Mouse (Mus musculus) CH12.LX (cell line): ENCODE data around the gene Amy2a3. TPM values are rescaled to one million over a fixed set of nuclear protein-coding genes. Genes with fewer than 3 reads are reported as not detected.
"Not testable (repeated sequence)": the region's sequence is repeated elsewhere in the genome, so short reads cannot be mapped to it uniquely, and the experiment has no call there.

ENCODE experiments used
- DNase-seq: peaks from one replicate; pipeline ENCODE4 v3.0.0-alpha.2; 2013; ENCODE audit errors: extremely low read depth
- H3K27ac ChIP-seq: 2 replicates; pipeline ENCODE4 v1.5.1; 2012; ENCODE audit warnings: low read depth, mild to moderate bottlenecking, control low read depth, moderate library complexity; ENCODE audit not compliant: insufficient read depth
- H3K27me3 ChIP-seq: replicated peaks from 2 replicates; pipeline ENCODE3; 2012; ENCODE audit warnings: inconsistent platforms
- H3K36me3 ChIP-seq, 2 experiments: replicated peaks in 1 of 2; 2 replicates each; pipeline versions ENCODE3 to v1.6.1; 2012; ENCODE audit warnings: inconsistent platforms in 1 of 2, low read length in 1 of 2, mild to moderate bottlenecking in 1 of 2, mixed read lengths in 1 of 2, moderate library complexity in 1 of 2; ENCODE audit not compliant: control insufficient read depth in 1 of 2, insufficient read depth in 1 of 2
- H3K4me1 ChIP-seq, 2 experiments: 2 replicates each; pipeline ENCODE4 v1.6.1; 2012; ENCODE audit warnings: inconsistent platforms in 1 of 2, moderate library complexity in 1 of 2; ENCODE audit not compliant: insufficient read depth in 2 of 2, control insufficient read depth in 1 of 2
- H3K4me2 ChIP-seq: 2 replicates; pipeline ENCODE4 v1.6.1; 2012; ENCODE audit warnings: low read depth, mild to moderate bottlenecking, control low read depth; ENCODE audit not compliant: poor library complexity, insufficient read depth, severe bottlenecking
- H3K4me3 ChIP-seq, 3 experiments: fragments of 150-350 bp in 1 of 3; sonication (generic) in 1 of 3; replicated peaks in 1 of 3; 2 replicates each; pipeline versions ENCODE3 to v1.5.1; 2011 to 2012; ENCODE audit warnings: low read depth in 2 of 3, low read length in 2 of 3, mild to moderate bottlenecking in 2 of 3, moderate library complexity in 2 of 3, control low read depth in 1 of 3, improper control_type of control experiment in 1 of 3, inconsistent platforms in 1 of 3, mixed read lengths in 1 of 3; ENCODE audit not compliant: poor library complexity in 1 of 3
- H3K79me2 ChIP-seq: replicated peaks from 2 replicates; pipeline ENCODE4 v1.6.1; 2012; ENCODE audit warnings: mild to moderate bottlenecking, moderate library complexity; ENCODE audit not compliant: control insufficient read depth, poor library complexity, insufficient read depth, severe bottlenecking; ENCODE audit errors: extremely low read depth
- H3K9ac ChIP-seq: 2 replicates; pipeline ENCODE4 v1.6.1; 2012; ENCODE audit warnings: low read depth, mild to moderate bottlenecking, control low read depth, moderate library complexity; ENCODE audit not compliant: insufficient read depth
- H3K9me3 ChIP-seq: replicated peaks from 2 replicates; pipeline ENCODE3; 2012; ENCODE audit warnings: low read length, inconsistent platforms, mixed read lengths
- dilution Hi-C: fragments of 300-500 bp; cut with MboI; formaldehyde crosslinking; loops from 2 replicates; pipeline ENCODE4 v1.14.3; 2020; ENCODE audit warnings: low sequenced_read_pairs; ENCODE audit not compliant: extremely low pct_unique_long_range_greater_than_20kb, extremely low pct_ligation_motif_present
- in situ Hi-C: fragments of 300-500 bp; cut with MboI; formaldehyde crosslinking; loops from 3 replicates; pipeline ENCODE4 v1.14.3; 2019; ENCODE audit warnings: low sequenced_read_pairs, low pct_ligation_motif_present, low pct_unique_long_range_greater_than_20kb, mixed read lengths
- polyA plus RNA-seq: library from polyadenylated mRNA; unstranded; fragments of >175 nt; gene quantifications from 2 replicates; pipeline ENCODE4 v1.2.1, GENCODE M21; 2012; ENCODE audit warnings: low read depth; ENCODE audit not compliant: insufficient read length
- total RNA-seq, 2 experiments: library from RNA; depleted of rRNA; stranded (reverse); fragments of 300-350 nt in 1 of 2; fragments of >200 nt in 1 of 2; gene quantifications; 2 replicates each; pipeline ENCODE4 v1.2.3; 2012 to 2014

The Amy2a3 gene
- total and polyA plus RNA-seq, 3 experiments, result not detected

DNA sequence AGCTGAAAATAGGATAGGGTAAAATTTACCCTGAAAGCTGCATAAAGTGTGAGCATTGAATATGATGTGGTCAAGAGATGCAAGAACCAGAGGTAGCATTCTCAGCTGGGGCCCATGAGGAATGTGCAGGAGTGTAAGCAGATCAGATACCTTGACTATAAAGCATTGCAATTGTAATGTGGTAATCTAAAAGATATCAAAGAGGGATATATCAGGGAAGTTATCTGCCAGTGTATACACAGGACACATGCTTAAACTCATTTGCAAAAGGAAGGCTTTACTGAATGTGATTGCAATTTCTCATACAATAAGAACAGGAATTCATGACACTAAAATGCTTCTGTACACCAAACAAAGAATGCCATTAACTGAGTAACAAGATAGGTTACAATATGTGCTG, 44.3 kb downstream of the Amy2a3 start:
- H3K27ac ChIP-seq, H3K4me2 ChIP-seq, dilution Hi-C loops, DNase-seq, H3K36me3 ChIP-seq, H3K4me3 ChIP-seq, H3K4me1 ChIP-seq, H3K79me2 ChIP-seq, H3K9ac ChIP-seq, in situ Hi-C loops, H3K27me3 ChIP-seq, H3K9me3 ChIP-seq: not testable (repeated sequence)

Other genes starting within 250 kb of the Amy2a3 start
- gene Amy2a5, start 65.2 kb downstream of the Amy2a3 start, total RNA-seq (2012; rRNA removed), result not detected in 2 replicates
- not detected in 2 replicates for gene Amy2a5, start 65.2 kb downstream of the Amy2a3 start, total RNA-seq (2014; rRNA removed)
- gene Amy2a5, start 65.2 kb downstream of the Amy2a3 start, polyA plus RNA-seq, result not detected in 2 replicates
- not detected in 2 replicates for gene Amy2a4, start 32.6 kb downstream of the Amy2a3 start, total RNA-seq (2012; rRNA removed)
- gene Amy2a4, start 32.6 kb downstream of the Amy2a3 start, total RNA-seq (2014; rRNA removed), result not detected in 2 replicates
- not detected in 2 replicates for gene Amy2a4, start 32.6 kb downstream of the Amy2a3 start, polyA plus RNA-seq
- gene Amy2a2, start 32.6 kb upstream of the Amy2a3 start, total RNA-seq (2012; rRNA removed), result not detected in 2 replicates
- gene Amy2a2, start 32.6 kb upstream of the Amy2a3 start, total RNA-seq (2014; rRNA removed), result not detected in 2 replicates
- not detected in 2 replicates for gene Amy2a2, start 32.6 kb upstream of the Amy2a3 start, polyA plus RNA-seq
- gene Amy2a1, start 208.4 kb upstream of the Amy2a3 start, total RNA-seq (2012; rRNA removed), result not detected in 2 replicates
- gene Amy2a1, start 208.4 kb upstream of the Amy2a3 start, total RNA-seq (2014; rRNA removed), result not detected in 2 replicates
- not detected in 2 replicates for gene Amy2a1, start 208.4 kb upstream of the Amy2a3 start, polyA plus RNA-seq